Mouse (Mus musculus): ENCODE measurements around the gene Ncl.

DNA sequence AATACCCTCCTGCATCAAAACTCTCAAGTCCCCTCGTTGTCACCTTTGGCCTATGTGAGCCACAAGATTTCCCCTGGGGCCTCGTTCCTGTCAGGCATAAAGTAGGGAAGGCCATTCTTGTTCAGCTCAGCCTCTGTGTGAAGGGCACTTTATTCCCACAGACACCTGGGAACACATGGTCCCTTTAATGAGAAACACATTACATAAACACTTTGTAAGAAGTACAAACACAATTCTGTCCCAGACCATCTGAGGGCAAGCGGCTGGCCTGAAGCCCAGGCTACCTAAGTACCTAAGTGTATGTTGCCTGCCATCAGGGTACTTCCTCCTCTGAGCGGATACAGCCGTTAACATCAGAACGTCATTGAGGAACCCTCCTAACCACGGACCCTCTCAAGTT, 39.0 kb upstream of the Ncl start:
- TF ChIP-seq CTCF (IDR thresholded peaks at IDR 0.05; ENCODE audit: low read depth), result no peak
- TF ChIP-seq EP300 (IDR thresholded peaks at IDR 0.05; ENCODE audit: low read depth), result no peak

All from heart, postnatal 0 days (tissue).